Mouse (Mus musculus) adrenal gland, adult (tissue): ENCODE results near the gene Slc47a1.
"Not testable (repeated sequence)": the region's sequence is repeated elsewhere in the genome, so short reads cannot be mapped to it uniquely, and the experiment has no call there.

Experiments used
- DNase-seq, 2 experiments: peaks; one replicate each; pipeline ENCODE4 v3.0.0; 2022 to 2023; ENCODE audit warnings: low spot score in 1 of 2; ENCODE audit not compliant: inconsistent age in 2 of 2

Slc47a1 gene

DNA sequence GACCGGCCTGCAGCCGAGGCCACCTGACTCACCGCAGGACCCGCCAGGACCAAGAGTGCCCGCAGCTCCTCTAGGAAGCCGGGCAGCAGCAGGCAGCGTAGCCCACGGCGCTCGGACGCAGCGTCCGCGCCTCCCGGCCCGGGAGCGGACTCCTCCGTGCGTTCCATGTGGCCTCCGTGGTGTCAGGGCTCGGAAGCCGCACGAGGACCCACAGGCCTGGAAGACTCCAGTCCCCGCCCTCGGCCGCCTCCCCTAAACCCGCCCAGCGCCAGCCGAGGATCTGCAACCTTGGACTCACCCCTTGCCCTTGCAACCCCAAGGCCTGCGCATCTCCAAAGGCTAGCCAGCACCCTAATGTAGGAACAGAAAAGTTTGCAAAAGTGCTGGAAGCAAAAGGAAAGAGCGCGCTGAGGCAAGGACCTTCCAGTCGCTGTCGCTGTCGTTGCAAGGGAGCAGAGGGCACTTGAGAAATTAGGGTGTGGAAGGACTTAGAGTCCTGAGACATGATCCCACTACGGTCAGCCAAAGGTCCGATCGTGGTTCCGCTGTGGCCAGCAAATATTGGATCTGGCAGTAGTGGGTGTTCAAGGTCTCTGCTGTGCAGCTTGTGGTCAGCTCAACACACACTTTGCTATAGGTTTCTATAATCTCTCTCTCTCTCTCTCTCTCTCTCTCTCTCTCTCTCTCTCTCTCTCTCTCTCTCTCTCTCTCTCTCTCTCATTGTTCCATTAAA is at the start of gene Slc47a1:
TSS of gene Slc47a1 (minus strand) at position 465 of the 733 bp plus-strand sequence.
- DNase-seq: peak; percentile 50 to 80

DNA sequence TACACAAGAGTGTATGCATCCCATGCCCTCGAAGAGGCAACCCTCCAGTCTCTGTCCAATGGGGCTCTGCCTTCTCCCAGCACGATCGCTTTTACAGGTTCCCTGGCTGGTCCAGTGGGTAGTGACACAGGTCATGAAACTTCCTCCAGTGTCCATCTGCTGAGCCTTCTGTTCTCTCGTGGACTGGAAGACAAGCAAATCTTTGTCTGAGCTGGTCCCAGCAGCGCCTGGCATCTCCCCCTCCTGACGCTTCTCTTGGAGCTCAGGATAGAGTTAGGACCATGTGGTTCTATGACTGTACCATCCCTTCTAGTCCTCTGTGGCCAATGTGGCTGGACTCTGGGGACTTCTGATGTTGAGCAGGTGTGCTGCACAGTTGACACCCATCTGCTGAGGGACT is 41.1 kb upstream of the Slc47a1 start:
- DNase-seq: no peak

DNA sequence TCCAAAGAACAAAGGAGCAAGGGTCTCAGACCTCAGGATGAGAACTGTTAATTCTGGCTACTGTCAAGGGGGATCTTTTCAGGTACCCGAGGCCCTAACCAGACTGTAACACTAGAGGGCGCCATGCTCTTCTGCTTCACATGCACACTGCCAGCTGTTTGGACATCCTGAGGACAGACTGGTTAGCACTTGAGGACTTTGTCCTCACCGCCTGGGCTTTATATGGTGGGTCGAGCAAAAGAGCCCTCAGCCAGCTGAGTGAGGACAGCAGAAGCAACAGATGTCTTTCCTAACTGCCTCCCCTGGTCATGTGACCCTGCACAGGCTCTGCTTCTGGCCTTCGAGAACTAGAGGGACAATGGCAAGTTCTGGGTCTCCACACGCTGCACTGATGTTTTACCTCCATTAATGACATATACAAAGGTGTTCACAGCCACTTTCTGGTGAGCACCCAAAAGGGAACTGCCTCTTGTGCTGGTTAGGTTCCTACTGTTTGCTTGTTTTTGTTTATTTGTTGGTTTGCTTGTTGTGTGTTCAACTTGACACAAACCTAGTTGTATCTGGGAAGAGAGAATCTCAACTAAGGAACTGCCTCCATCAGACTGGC is 39.9 kb upstream of the Slc47a1 start:
- DNase-seq: peak; percentile 77 to 93

DNA sequence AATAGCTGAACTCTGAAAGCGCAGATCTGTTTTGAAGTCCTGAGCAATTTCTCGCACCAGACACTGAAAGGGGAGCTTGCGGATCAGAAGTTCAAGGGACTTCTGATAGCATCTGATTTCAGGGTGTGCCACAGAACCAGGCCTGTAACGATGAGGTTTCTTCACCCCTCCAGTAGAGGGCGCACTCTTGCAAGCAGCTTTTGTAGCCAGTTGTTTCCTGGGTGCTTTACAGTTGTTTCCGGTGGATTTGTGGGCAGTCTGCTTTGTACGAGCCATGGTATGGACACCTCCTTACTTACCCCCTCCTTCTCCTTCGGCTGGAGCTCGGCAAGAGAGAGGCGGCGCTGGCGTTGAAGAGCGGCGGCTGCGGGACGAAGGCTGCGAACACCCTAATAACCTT is 38.4 kb upstream of the Slc47a1 start:
- DNase-seq: peak in 1 of 2 experiments; percentile 68

DNA sequence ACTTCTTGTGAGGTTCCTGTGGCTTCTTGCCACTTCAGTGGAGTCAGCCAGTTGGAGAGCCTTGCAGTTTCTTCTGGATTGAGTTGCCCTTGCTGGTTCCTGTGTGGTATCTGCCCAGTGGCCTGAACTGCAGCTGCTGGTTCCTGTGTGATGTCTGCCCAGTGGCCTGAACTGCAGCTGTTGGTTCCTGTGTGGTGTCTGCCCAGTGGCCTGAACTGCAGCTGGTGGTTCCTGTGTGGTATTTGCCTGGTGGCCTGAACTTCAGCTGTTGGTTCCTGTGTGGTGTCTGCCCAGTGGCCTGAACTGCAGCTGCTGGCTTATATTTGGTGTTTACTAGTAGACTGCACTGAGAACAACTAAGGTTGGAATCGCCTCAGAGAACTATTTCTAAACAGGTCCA is 37.3 kb upstream of the Slc47a1 start:
- DNase-seq: no peak

DNA sequence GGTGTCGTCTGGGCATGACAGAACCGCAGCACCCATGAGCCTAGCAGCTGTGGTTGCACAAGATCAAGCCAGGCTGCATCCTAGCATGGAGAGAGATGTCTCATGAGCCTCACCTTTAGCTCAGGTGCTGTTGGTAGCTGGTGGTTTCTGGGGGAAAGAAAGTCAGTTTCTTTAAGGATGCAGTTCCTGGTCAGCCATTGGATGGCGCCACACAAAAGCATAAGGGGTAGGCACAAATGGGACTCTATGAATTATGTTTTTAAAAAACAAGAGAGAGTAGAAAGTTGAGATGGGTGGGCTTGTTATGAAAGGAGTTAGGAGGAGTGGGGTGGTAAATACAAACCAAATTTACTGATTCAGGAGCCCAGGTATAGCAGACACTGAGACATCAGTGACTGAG is 36.4 kb upstream of the Slc47a1 start:
- no peak for DNase-seq

DNA sequence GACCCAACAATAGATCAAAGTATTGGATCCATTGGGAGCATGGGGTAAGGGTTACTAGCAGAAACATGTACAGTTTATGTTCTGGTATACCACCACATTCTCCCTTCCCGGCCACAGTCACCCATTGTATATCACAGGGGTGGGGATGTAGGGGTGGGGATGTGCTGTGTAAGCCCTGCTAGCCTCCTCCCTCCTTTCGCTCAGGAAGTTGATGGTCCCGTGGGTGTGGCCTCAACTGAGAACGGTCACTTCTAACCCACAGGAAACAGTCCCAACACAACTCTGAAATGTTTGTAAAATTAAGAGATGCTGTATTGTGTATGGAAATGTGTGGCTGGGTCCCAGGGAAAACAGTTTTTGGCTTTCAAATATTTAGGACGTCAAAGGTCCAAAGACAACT is 35.3 kb upstream of the Slc47a1 start:
- DNase-seq: no peak

DNA sequence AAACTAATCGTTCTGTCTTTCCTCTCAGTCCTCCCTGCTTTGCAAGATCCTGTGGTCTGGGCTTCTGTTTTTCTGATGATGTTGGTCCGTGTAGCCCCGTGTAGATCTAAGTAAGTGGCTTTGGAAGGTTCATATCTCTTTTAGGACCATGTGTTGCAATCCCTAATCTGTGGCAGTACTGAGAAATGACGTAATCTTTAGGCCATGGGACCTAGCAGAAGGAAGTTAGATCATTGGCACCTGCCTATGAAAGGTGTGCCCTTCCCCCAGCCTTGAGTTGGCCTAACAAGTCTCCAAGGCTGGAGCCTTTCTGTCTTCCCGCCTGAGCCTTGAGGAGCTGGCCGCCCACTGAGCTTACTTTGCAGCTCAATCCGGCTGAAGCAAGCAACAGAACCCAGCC is 33.7 kb upstream of the Slc47a1 start:
- DNase-seq: no peak

DNA sequence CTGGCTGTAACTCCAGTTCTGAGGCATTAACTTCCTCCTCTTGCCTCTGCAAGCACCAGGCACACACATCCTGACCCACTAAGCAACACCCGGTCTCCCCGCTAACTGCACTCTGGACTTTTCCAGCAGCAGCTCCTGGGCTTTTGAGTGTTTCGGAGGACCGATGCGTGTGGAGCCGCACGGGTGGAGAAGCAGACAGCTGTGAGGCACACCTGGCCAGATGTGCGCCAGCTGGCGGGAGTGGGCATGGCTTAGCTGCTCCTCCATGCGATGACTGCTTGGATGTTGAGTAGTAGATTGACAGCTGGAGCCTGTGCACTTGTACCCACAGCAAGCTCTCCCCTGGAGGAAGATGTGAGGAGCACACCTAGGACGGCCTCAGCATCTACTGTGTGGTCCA is 33.1 kb upstream of the Slc47a1 start:
- DNase-seq: no peak

DNA sequence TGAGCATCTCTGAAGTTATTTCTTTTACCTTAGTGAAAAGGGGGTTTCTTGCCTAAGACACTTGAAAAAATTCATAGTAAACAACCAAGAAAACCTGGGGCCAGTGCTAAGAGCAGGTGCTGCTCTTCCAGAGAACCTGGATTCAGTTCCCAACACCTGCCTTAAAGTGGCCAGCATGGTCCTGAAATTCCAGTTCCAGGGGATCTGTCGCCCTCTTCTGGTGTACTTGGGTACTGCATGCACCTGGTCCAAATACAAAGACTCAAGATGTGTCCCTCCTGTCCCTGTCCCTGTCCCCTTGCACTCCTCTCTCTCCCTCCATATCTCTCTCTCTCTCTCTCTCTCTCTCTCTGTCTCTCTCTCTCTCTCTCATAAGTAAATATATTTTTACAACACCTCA is 32.0 kb upstream of the Slc47a1 start:
- peak; percentile 79 to 96 for DNase-seq

DNA sequence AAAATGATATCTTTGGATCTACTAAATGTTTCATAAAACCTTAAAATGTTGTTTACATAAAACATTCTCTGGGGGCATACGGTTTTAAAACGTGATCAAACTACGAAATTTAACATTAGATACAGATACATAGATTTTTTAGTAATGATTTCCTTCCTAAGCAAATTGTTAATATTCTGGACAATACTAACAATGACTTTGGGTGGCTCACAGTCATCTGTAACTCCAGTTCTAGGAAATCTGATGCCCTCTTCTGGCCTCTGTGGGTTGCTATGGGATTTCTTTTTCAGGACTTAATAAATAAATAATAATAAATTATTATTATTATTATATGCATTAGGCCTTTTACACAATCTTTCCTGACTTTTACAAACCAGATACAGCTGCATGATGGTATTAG is 30.9 kb upstream of the Slc47a1 start:
- DNase-seq: no peak

DNA sequence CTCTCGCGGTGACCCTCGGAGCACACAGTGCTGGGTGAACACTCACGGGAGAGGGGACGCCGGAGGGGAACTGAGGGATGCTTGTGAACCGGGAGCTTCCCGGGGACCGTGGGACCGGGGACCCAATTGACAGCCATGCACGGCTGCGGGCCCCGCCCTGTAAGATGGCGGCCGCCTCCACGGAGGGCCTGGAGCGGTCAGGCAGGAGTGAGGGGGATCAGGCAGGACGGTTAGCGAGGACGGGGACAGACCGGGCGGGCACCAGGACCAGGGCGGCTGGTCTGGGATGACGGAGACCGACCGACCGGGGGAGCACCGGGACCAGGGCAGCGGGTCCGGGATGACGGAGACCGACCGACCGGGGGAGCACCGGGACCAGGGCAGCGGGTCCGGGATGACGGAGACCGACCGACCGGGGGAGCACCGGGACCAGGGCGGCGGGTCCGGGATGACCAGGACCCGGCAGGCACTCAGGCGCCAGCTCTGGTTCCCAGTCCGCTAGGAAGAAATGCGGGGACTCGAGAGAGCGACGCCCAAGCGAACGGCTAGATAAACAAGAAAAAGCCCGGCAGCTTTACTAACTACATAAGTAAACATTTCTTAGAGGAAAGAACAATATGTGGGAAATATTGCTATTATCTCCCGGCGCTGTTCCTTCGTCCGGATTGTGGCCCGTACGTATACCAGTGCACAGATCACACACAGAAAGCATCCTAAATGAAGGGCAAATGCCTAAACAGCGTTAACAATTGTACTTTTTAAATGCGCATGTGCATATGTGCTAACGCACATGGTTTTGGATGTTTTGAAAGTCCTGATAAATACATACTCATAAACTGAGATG is 30.3 kb upstream of the Slc47a1 start:
- DNase-seq: peak; percentile 87 to 97

DNA sequence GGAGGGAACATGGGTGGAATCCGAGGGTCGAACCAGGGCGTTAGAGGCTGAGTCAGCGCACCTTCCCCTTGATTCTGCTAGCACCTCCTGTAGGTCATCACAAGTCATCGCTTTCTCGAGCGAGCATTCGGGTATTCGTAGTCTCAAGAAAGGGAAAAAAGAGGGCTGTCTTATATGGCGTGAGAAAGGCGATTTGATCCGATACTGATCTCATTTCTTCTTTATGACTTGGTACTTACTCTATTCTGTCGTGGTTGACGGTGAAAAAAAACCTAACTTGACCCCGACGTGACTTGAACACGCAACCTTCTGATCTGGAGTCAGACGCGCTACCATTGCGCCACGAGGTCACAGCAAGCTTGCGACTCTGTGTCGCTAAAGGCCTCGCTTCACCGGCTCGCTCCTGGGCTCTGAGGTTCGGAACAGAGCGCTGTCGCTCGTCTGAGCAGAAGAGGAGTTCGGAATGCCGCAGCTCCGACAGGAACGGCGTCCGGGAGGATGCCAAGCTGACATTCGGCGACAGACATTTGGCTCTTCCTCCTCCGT is 29.6 kb upstream of the Slc47a1 start:
- peak; percentile 95 to 99 for DNase-seq

DNA sequence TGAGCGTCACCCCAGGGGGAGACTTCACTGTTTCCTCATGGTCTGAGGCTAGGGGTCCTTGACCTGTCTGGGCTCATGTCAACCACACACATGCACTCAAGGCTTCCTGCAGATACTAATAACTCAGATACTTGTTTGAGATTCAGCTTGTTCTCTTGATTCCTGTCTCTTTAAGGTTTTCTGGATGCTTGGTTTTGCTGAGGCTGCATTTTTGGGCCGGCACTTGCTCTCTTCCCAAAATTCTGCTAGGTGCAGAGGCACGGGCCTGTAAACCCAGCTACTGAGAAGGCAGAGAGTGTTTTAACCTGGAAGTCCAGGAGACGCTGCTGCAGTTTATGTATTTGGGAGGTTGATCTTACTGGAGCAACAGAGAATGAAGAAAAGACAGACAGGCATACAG is 23.6 kb upstream of the Slc47a1 start:
- no peak for DNase-seq

DNA sequence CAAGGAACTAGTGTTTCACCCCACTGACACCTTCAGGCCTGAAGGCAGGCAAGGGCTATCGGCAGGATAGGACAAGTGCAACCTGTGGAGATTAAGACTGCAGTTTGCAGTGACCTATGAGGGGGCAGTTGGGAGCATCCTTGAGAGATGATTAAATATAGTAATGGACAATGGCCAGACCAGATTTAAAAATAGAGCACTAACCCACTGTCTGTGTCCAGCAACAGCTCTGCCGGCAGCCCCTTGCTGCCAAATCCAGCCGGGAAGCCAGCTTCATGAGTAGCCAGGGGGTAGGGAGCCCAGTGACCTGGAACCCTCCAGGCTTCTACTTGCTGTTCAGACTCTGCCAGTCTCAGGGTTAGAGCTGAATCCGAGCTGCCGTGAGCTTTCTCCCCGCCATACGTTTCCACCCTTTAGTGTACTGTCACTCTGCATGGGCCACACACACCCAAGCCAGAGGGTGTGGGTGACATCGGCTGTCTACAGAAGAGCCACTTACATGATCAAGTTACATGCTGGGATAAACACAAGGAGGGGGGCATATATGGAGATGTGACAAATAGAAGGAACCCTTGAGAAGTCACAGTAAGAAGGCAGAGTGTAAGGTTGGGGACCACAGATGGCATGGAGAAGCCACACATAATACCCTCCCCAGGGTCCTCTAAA is 22.7 kb upstream of the Slc47a1 start:
- no peak for DNase-seq

DNA sequence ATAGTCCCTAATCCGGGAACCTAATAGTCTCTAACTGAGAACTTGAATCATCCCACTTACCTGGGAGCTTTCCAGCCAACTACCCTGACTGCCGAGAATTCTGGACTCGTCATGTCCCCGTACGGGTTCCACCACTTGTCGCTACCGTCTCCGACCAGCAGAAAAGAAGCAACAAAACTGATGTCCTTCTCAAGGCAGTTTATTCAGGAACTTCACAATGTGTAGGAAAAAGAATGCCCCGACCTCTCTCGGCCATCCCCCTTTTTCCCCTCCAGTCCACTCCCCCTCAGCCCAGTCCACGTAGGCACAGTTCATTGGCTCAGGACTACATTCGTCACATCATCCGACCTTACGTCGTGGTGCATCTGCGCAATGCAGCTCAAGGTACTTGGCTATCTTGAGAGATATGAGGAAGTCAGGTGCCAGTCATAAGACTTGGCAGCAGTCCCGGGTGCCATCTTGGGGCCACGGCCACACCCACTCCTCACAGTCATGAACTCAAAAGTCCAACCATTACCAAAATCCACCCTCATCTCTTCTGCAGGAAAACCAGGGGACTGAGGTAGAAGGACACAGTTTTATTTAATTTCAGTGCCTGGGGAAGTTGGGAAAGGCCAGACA is 19.4 kb upstream of the Slc47a1 start:
- DNase-seq: not testable (repeated sequence)

DNA sequence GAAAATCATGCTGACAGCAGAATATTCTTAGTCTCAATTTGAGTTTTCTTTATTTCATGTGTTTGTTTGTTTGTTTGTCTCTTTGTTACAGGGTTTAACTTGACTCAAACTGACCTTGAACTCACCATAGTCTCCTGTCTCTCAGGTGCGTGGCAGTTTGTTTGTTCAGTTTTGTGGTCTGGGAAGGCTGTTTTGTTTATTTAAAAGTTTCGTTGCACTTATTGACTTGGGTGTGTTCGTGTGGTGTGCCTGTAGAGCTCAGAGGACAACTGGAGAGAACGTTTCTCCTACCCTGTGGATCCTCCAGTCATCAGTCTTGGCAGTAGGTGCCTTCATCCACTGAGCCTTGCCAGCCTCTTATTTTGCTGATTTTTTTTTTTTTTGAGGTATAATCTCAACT is 10.8 kb upstream of the Slc47a1 start:
- no peak for DNase-seq

DNA sequence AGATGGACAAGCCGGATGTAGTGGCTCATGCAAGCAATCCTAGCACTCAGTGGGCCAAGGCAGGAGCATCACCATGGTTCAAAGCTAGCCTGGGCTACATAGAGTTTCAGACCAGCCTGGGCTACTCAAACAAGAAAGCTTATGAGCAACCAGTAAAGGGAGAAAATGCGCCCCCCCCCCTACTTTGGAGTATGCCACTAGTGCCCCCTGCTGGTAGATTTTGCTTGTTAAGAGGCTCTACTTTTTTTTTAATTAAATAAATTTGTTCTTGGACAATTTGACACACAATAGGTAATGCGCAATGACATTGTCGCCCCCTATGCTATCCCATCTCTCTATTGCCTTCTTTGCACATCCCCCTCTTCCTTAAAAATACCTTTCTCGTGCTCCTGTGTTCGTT is 9.9 kb upstream of the Slc47a1 start:
- DNase-seq: peak in 1 of 2 experiments; percentile 61

DNA sequence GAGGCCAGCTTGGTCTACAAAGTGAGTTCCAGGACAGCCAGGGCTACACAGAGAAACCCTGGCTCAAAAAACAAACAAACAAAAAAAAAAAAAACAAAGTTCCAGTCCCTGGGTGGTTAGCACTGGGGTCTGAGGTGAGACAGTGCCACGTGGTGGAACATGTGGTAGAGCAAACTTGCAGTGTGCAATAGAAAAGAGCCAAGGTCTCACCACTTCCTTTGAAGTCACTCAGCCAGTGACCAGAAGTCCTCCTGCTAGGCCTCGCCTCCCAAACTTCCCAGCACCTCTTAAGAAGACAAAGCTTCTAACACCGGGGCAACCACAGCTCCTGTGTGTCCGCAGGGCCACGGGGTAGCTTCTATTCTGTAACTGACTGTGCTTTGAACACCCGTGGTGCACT is 9.1 kb upstream of the Slc47a1 start:
- no peak for DNase-seq

DNA sequence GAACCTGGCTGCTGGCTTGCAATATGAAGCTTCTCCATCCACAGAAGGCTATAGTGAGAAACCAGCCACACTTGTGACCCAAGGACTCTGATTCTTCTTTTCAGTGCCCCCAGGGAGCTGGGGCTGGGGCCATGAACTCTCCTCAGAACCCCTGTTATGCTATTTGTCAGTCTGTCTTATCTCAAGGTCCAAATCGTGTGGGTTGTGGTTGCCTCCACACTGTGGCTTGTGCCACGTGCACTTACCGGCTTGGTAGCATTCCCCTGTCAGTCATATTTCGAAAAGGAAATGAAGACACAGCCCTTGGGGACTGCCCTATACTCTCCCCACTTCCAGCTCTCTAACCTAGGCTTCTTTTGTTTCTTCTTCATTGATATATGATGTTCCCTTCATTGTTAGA is 7.6 kb upstream of the Slc47a1 start:
- DNase-seq: no peak

DNA sequence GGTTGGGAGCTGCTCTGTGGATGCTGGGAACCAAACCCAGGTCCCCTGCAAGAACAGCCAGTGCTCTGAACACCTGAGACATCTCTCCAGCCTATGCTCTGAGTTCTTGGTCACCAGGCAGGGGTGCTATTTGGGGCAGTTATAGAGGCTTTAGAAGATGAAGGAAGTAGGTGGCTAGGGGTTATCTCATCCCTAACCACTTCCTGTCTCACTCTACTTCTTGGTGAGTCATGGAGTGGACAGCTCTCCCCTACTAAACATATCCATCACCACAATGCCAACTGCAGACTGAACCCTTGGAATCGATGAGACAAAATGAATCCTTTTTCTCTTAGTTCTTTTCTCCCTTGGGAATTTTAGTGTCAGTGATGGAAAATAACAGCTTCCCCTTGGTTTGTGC is 3.1 kb upstream of the Slc47a1 start:
- DNase-seq: no peak
